Mouse (Mus musculus) erythroblast, embryonic 14.5 days (primary cell): ENCODE results near the gene Carmil3.

Source experiments
- GATA1 ChIP-seq: IDR thresholded peaks from 2 replicates; pipeline ENCODE4 v1.6.1; 2012; ENCODE audit warnings: low read length, inconsistent platforms, mixed read lengths
- TAL1 ChIP-seq: IDR thresholded peaks from 3 replicates; pipeline ENCODE4 v1.6.1; 2012; ENCODE audit warnings: low read length, inconsistent platforms, mixed read lengths

DNA sequence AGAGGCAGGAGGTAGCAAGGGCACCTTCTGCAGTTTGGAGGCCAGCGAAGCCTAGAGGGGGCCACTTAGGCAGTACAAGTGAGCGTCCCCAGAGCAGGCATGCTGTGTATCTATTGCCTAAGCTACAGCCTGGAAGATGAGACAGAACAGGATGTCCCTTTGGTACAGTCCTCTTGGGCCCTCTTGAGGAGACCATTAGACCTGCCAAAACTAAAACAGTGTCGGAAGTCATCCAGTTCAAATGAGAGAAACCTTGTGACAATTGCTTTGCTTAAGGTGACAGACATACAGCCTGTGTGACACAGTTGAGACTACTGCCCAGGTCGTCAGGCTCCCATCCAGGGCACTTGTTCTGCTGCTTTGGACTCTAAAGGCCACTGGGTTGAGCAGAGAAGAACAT lies 29.2 kb downstream of the Carmil3 start:
- TF ChIP-seq GATA1 (no peak), TAL1 (no peak)
